Mouse (Mus musculus) liver, postnatal 0 days (tissue): ENCODE data around the gene Fam171a2. TPM values are rescaled to one million over a fixed set of nuclear protein-coding genes. Genes with fewer than 3 reads are reported as not detected.
"Not testable (repeated sequence)": the region's sequence is repeated elsewhere in the genome, so short reads cannot be mapped to it uniquely, and the experiment has no call there.

Experiments
- ATAC-seq: fragments of 200-750 bp; cut with Nextera tagmentation; 2 replicates; pipeline ENCODE4 v1.8.0; 2017; ENCODE audit warnings: mild to moderate bottlenecking, moderate library complexity
- DNase-seq: peaks from one replicate; pipeline ENCODE4 v3.0.0-alpha.2; 2016
- H3K27ac ChIP-seq: fragments of 300-500 bp; sonication (generic); 2 replicates; pipeline ENCODE4 v1.5.1; 2014; ENCODE audit warnings: antibody characterized with exemption, moderate library complexity, mild to moderate bottlenecking, low read depth
- H3K27me3 ChIP-seq: fragments of 300-500 bp; sonication (generic); 2 replicates; pipeline ENCODE4 v1.6.1; 2014; ENCODE audit warnings: low read length, control low read depth, mixed read lengths; ENCODE audit not compliant: insufficient read depth
- H3K36me3 ChIP-seq: fragments of 300-500 bp; sonication (generic); replicated peaks from 2 replicates; pipeline ENCODE4 v1.6.1; 2014; ENCODE audit warnings: mild to moderate bottlenecking, control low read depth, low read length, moderate library complexity, mixed read lengths; ENCODE audit not compliant: insufficient read depth
- H3K4me1 ChIP-seq: fragments of 300-500 bp; sonication (generic); 2 replicates; pipeline ENCODE4 v1.6.1; 2014; ENCODE audit warnings: antibody characterized with exemption, mild to moderate bottlenecking, control low read depth; ENCODE audit not compliant: insufficient read depth
- H3K4me2 ChIP-seq: fragments of 300-500 bp; sonication (generic); 2 replicates; pipeline ENCODE4 v1.6.1; 2014; ENCODE audit warnings: low read depth, mild to moderate bottlenecking, low read length, moderate library complexity, mixed read lengths
- H3K4me3 ChIP-seq: fragments of 300-500 bp; sonication (generic); 2 replicates; pipeline ENCODE4 v1.5.1; 2014; ENCODE audit warnings: low read depth, low read length
- H3K9ac ChIP-seq: fragments of 300-500 bp; sonication (generic); replicated peaks from 2 replicates; pipeline ENCODE4 v1.6.1; 2014; ENCODE audit warnings: mild to moderate bottlenecking, moderate library complexity
- H3K9me3 ChIP-seq: fragments of 300-500 bp; sonication (generic); 2 replicates; pipeline ENCODE4 v1.6.1; 2016; ENCODE audit warnings: mild to moderate bottlenecking, control low read depth, low read length, mixed read lengths
- CTCF ChIP-seq: sonication (generic); IDR thresholded peaks from 2 replicates; pipeline ENCODE4 v1.5.1; 2016; ENCODE audit warnings: antibody characterized with exemption, low read depth
- EP300 ChIP-seq: IDR thresholded peaks from 2 replicates; pipeline ENCODE4 v1.6.1; 2016; ENCODE audit warnings: antibody characterized with exemption, low read depth, mild to moderate bottlenecking
- WGBS: fragments of 180-500 bp; shearing (Covaris S2); extraction: QIAGEN DNeasy Blood & Tissue Kit; methylation state at CpG from one replicate; pipeline ENCODE4 v1.1.7; 2014; ENCODE audit not compliant: insufficient replicate concordance; 5-methylcytosine and 5-hydroxymethylcytosine counted together
- microRNA-seq: library from miRNA; unstranded; fragments of <30 nt; microRNA quantifications from one replicate; pipeline ENCODE4, GENCODE M21; 2016
- polyA plus RNA-seq: library from polyadenylated mRNA; unstranded; fragments of >200 nt; fragmentation: Nextera tagmentation; extraction: Ambion mirVana; gene quantifications from 2 replicates; pipeline ENCODE4 v1.2.1, GENCODE M21; 2015

Gene Fam171a2
- polyA plus RNA-seq, 1 experiment from 2014 or later: 0.23 TPM

DNA sequence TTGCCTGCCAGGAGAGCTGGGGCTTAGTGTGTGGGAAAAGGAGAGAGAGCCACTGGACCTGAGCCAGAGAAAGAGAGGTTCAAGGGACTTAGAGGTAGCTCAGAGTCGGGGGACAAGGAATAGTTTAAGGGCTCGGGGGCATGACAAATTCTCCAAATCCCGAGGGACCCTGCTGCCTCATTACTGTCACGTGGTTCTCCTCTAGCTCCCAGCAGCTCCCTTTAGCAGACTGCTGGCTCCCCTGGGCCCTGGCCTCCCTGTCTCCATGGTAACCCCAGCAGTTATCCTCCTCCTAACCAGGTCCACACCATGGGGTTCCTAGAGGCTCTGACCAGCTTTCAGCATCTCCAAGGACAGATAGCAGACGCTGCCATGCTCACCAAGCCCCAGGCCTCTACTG lies 52.2 kb downstream of the Fam171a2 start:
- 18% methylated on average over 5 of the region's 5 CpGs for WGBS
- H3K9ac ChIP-seq: no peak overlapping the region
- TF ChIP-seq EP300: no peak
- TF ChIP-seq CTCF: no peak
- no peaks in the 10 kb centered on the region for H3K36me3 ChIP-seq
- ATAC-seq (no peak), DNase-seq (no peak)
- H3K27me3 ChIP-seq: peaks cover 82% of the 10 kb centered on the region
- no peak overlapping the region for H3K27ac ChIP-seq
- H3K4me1 ChIP-seq: peaks cover 31% of the 10 kb centered on the region
- H3K4me3 ChIP-seq: no peak overlapping the region
- H3K9me3 ChIP-seq: no peaks in the 10 kb centered on the region
- no peak overlapping the region for H3K4me2 ChIP-seq

DNA sequence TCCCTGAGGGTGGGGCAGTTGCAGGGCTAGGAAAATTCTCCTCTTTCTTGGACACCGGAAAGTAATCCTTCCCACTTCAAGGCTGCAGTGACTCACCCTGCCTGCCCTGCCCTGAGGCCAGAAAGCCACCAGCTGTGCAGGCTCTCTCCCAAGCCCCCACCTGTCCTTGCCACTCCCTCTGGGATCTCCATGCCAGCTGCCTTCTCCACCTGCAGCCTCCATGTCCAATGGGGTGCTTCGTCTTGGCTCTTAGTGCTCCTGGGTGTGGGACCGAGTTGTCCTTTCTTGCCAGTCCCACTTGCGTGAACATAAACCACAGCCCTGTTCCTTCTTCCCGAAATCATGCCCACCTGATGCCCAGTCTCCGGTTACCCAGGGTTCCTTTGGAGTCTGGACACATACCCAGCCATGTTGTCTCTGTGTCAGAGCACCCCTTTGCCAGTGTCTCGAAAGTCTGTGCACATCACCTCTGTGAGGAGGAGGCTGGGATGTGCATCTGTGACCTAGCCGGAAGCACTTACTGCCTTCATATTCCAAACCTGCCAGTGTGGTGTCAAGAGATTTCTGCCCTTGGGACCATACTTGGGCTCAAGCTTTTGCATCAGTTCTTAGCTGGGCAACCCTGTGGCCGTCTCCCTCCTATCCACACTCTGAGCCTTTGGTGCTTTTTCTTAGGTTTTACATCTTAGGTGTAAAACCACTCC lies 52.9 kb downstream of the Fam171a2 start:
- DNase-seq (no peak), ATAC-seq (no peak)
- H3K4me2 ChIP-seq: no peak overlapping the region
- TF ChIP-seq EP300: no peak
- TF ChIP-seq CTCF: no peak
- H3K9ac ChIP-seq: no peak overlapping the region
- H3K27ac ChIP-seq: no peak overlapping the region
- no peaks in the 10 kb centered on the region for H3K9me3 ChIP-seq
- H3K36me3 ChIP-seq: no peaks in the 10 kb centered on the region
- H3K4me3 ChIP-seq: no peak overlapping the region
- 77% methylated on average over 9 of the region's 9 CpGs for WGBS
- H3K4me1 ChIP-seq: peaks cover 27% of the 10 kb centered on the region
- H3K27me3 ChIP-seq: peaks cover 75% of the 10 kb centered on the region

DNA sequence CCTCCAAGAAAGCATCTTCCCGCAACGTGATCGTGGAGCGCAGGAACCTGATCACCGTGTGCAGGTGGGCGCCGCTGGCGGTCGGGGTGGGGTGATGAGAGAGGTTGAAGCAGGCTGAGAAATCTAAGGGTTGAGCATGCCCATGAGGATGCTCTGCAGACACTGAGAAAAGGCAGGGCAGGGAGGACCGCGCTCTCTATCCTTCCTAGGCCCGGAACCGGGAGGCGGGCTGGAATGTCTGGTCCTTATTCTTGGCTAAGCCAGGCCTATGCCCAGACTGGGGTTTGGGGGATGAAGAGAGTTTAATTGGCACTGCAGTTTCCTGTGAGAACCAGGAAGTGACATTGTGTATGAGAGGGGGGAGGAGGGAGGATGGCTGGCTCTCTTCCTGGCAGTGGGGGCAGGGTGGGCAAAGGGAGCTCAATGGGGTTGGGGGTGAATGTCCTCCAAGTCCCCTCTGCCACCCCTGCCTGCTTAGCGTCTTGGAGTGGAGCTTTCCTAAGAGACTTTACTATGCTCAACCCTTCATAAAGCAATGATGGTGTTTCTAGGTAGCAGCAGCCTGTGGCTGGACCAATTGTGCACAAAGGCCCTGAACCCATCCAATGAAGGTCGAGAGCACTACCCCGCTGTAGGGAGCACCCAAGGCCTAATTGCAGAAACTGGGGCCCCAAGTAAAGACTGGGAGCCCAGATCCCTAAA lies 53.6 kb downstream of the Fam171a2 start:
- peaks cover 68% of the 10 kb centered on the region for H3K27me3 ChIP-seq
- H3K27ac ChIP-seq: no peak overlapping the region
- H3K4me3 ChIP-seq: peak overlapping the region; percentile 44
- peak overlapping the region; percentile 66 for H3K4me2 ChIP-seq
- peak overlapping the region; percentile 46; the same call in 1 of the 2 replicates for H3K9ac ChIP-seq
- DNase-seq (no peak), ATAC-seq (no peak)
- no peaks in the 10 kb centered on the region for H3K36me3 ChIP-seq
- TF ChIP-seq CTCF (no peak), EP300 (no peak)
- WGBS: 8% methylated on average over 17 of the region's 17 CpGs
- H3K4me1 ChIP-seq: peaks cover 20% of the 10 kb centered on the region
- no peaks in the 10 kb centered on the region for H3K9me3 ChIP-seq

DNA sequence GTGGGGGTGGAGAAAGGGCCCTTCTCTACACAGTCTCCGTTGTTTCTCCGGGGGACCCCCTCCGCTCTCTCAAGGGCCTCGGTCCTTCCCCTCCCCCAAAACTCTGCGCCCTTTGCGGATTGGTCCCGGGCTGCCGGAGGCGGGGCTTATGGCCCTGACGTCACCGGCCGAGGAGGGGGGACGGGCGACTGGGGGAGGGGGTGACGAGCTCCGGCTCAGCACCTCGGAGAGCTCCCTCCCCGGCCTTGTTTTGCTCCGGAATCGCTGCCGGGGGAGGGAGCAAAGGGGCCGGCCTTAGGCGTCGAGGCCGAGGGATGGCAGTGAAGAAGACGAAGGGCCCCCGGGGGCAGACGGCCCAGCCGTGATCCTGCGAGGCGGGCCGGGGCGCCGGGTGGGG lies 54.2 kb downstream of the Fam171a2 start, which contains the start of gene Rundc3a:
Gene Rundc3a (plus strand): TSS at position 166 of the 397 bp plus-strand sequence.
- H3K9ac ChIP-seq: peak within 1 kb of the TSS; percentile 46
- peaks cover 63% of the 10 kb centered on the region for H3K27me3 ChIP-seq
- H3K36me3 ChIP-seq: no peaks in the 10 kb centered on the region
- 0% methylated on average over 33 of the region's 34 CpGs for WGBS
- H3K4me3 ChIP-seq: peak within 1 kb of the TSS; percentile 44
- peaks cover 19% of the 10 kb centered on the region for H3K4me1 ChIP-seq
- peak within 1 kb of the TSS; percentile 69 for H3K27ac ChIP-seq
- ATAC-seq (peak; percentile 81), DNase-seq (peak; percentile 89)
- H3K9me3 ChIP-seq: no peaks in the 10 kb centered on the region
- TF ChIP-seq CTCF (no peak), EP300 (no peak)
- H3K4me2 ChIP-seq: peak within 1 kb of the TSS; percentile 66

DNA sequence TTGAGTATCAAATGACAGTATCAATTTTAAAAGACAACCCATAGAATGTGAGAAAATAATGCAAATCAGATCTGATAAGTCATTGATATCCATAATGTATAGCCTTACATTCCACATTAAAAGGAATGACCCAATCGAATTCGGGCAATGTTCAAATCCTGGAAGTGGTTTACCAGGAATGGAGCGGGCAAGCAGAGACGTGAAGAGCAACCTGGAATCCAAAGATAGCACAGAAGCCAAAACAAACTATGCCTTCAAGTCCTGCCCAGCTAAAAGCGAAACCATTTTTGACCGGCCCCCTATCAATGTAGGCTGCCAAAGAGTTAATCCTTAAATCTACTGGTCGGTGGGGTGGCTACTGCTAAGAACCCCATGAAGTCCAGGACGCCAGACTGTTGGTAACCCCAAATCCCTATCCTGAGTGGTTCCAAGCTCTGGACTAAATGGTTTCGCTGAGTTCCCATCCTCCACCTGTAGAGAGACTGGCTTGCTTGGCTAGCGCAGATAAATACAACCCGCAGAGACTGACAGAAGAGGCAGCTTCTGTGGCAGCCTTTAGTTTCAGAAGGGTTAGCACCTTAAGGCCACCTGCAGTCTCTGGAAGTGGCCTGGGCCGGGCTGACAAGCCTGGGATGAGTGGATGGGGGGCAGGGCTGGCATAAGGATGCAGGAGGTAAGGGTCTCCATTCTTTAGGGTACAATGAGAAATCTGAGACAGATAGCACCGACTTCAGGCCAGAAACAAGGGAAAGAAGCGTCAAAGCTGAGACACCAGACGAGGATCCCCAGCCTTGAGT lies 54.8 kb downstream of the Fam171a2 start:
- H3K4me2 ChIP-seq: peak overlapping the region; percentile 66
- H3K9ac ChIP-seq: peak overlapping the region; percentile 6; the same call in 1 of the 2 replicates
- ATAC-seq (peak; percentile 67), DNase-seq (peak; percentile 23)
- H3K4me1 ChIP-seq: peaks cover 19% of the 10 kb centered on the region
- no peak for TF ChIP-seq EP300
- no peak for TF ChIP-seq CTCF
- no peaks in the 10 kb centered on the region for H3K36me3 ChIP-seq
- H3K4me3 ChIP-seq: peak overlapping the region; percentile 44
- 16% methylated on average over 15 of the region's 15 CpGs for WGBS
- peaks cover 58% of the 10 kb centered on the region for H3K27me3 ChIP-seq
- H3K27ac ChIP-seq: peak overlapping the region; percentile 69
- no peaks in the 10 kb centered on the region for H3K9me3 ChIP-seq

DNA sequence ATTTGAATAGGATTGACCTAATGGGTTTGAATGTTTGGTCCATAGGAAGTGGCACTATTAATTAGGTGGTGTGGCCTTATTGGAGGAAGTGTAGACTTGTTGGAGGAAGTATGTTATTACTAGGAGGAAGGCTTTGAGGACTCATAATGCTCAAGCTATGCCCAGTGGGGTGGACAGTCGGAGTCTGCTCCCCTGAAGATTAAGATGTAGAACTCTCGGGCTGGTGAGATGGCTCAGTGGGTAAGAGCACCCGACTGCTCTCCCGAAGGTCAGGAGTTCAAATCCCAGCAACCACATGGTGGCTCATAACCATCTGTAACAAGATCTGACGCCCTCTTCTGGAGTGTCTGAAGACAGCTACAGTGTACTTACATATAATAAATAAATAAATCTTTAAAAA lies 58.0 kb downstream of the Fam171a2 start:
- not testable (repeated sequence) for DNase-seq, H3K9me3 ChIP-seq, H3K4me3 ChIP-seq, H3K36me3 ChIP-seq, ATAC-seq, H3K9ac ChIP-seq, H3K27ac ChIP-seq, H3K4me2 ChIP-seq
- Histone ChIP-seq H3K27me3 (peaks cover 37% of the 10 kb centered on the region), H3K4me1 (peaks cover 15% of the 10 kb centered on the region)
- 74% methylated on average over 4 of the region's 5 CpGs for WGBS

Small RNA genes within 50 kb of the gene (microRNA-seq; reads per million reads assigned to microRNA genes)
- gene Mir6930: not detected

Other genes with a start within 250 kb of the Fam171a2 start
- gene Hdac5, start 217.5 kb downstream of the Fam171a2 start, polyA plus RNA-seq: 17.7 and 17.8 TPM in 2 replicates
- gene BC030867, start 198.8 kb downstream of the Fam171a2 start, polyA plus RNA-seq: 4.7 and 4.9 TPM in 2 replicates
- not detected in 2 replicates for gene Asb16, start 178.9 kb downstream of the Fam171a2 start, polyA plus RNA-seq
- 19.4 and 20.8 TPM in 2 replicates for gene Tmub2, start 162.8 kb downstream of the Fam171a2 start, polyA plus RNA-seq
- gene Atxn7l3, start 151.1 kb downstream of the Fam171a2 start, polyA plus RNA-seq: 4.5 and 4.6 TPM in 2 replicates
- 32.4 and 32.5 TPM in 2 replicates for gene Ubtf, start 127.9 kb downstream of the Fam171a2 start, polyA plus RNA-seq
- gene Slc4a1, start 81.5 kb downstream of the Fam171a2 start, polyA plus RNA-seq: 311 and 329 TPM in 2 replicates
- gene Rundc3a, start 54.3 kb downstream of the Fam171a2 start, polyA plus RNA-seq: 1.8 and 2.4 TPM in 2 replicates
- 510 and 522 TPM in 2 replicates for gene Slc25a39, start 39.7 kb downstream of the Fam171a2 start, polyA plus RNA-seq
- gene Grn, start 17.4 kb downstream of the Fam171a2 start, polyA plus RNA-seq: 156 and 161 TPM in 2 replicates
- gene Itga2b, start 22.4 kb upstream of the Fam171a2 start, polyA plus RNA-seq: 41.0 and 44.8 TPM in 2 replicates
- 11.1 and 12.2 TPM in 2 replicates for gene Gpatch8, start 108.7 kb upstream of the Fam171a2 start, polyA plus RNA-seq
- not detected in 2 replicates for gene Gm11627, start 131.8 kb upstream of the Fam171a2 start, polyA plus RNA-seq
- gene Fzd2, start 156.7 kb upstream of the Fam171a2 start, polyA plus RNA-seq: 0.17 and 0.22 TPM in 2 replicates
- gene Meioc, start 216.0 kb upstream of the Fam171a2 start, polyA plus RNA-seq: 0.08 TPM in 1 of 2 replicates, not detected in the other